Mouse (Mus musculus) frontal cortex, postnatal 25 days (tissue): ENCODE measurements around the gene Zranb3.

Experiments used
- DNase-seq, 2 experiments: peaks; one replicate each; pipeline ENCODE4 v3.0.0; 2022; ENCODE audit warnings: low spot score in 2 of 2

Gene Zranb3

DNA sequence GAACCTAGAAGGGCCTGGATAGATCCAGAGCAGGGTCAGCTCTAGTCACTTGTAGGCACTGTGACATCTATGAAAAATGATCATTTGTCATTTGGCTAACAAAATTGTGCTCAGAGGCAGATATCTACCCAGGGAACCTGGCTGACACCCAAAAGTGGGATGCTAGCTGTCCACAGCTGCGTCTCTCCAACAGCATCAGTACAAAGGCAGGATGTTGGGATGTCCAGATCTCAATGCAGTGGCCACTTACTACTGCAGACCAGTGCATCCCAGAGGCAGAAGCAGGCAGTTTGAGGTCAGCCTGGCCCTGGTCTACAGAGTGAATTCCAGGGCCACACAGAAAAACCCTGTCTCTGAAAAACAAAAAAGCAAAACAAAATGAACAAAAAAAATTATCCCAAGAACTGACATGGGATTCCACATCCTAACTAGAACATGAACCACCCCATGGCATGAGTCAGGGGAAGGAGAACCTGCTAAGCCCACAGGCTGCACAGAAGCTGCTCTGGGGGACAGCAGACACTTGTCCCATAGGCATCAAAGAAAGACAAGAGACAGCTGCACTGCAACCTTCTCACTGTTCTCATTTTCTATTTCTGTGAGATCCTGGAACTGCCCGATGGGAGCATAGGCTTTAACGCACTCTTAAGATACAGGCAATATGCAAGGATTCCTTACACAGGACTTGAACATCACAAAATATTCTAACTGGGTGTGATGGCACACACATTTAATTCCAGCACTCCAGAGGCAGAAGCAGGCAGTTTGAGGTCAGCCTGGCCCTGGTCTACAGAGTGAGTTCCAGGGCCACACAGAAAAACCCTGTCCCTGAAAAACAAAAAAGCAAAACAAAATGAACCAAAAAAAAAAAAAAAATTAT, 156.9 kb downstream of the Zranb3 start:
- no peak for DNase-seq

DNA sequence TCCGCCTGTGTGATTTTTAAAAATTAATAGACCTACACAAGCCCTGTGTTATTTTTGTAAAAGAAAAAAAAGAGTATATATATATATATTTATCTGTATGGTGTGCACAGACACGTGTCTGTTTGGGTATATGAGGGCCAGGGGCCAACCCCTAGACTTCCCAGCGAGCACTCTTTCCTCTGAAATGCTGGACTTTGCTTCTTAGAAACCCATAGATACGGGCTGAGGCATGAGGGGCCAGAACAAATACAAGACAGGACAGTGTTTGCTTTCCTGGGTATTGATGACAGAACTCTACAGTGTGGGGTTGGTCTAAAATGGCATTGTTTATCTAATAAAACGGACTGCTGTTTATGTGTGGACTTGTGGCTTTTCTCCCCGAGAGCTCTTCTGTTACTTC, 159.3 kb downstream of the Zranb3 start:
- DNase-seq, result no peak

DNA sequence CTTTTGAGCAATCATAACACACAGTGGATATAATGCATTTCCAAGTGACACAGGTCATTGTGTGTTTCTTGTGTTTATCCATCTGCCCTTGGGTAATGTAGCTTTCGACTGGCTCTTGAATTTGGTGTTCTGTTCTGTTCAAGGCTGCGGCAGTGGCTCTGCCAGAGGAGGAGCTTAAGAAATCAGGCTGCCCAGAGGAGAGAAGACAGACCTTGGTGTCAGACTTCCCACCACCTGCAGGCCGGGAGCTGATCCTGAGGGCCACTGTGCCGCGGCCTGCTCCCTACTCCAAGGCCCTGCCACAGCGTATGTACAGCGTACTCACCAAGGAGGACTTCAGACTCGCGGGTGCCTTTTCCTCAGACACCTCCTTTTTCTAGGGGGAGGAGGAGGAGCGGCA, 160.6 kb downstream of the Zranb3 start:
- no peak for DNase-seq

DNA sequence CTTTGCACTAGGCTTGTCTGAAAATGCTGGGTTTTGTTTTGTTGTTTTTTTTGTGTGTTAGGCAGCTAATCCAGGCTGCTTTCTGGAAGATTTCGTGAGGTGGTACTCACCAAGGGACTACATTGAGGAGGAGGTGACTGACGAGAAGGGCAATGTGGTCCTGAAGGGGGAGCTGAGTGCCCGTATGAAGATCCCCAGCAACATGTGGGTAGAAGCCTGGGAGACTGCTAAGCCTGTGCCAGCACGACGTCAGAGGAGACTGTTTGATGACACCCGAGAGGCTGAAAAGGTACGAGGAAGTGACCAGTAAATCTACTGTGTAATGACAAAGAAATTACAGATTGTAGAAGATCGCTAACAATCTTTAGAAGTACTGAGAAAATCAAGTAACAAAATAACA, 165.6 kb downstream of the Zranb3 start:
- DNase-seq, result no peak

DNA sequence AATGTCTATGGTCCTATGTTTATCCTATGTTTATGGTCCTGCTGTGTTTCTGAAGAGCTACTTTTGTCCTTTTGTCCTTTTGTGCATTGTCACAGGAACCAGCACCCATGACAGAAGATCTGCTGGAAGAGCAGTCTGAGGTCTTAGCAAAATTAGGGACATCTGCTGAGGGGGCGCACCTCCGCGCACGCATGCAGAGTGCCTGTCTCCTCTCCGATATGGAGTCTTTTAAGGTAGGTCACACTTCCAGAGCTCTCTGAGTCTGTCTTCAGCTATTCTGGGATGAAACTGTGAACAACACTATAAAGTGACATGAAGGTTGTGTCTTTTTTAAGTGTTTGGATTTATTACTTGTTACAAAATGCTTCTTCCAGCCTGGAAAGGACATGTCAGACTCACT, 168.5 kb downstream of the Zranb3 start:
- DNase-seq, result no peak

DNA sequence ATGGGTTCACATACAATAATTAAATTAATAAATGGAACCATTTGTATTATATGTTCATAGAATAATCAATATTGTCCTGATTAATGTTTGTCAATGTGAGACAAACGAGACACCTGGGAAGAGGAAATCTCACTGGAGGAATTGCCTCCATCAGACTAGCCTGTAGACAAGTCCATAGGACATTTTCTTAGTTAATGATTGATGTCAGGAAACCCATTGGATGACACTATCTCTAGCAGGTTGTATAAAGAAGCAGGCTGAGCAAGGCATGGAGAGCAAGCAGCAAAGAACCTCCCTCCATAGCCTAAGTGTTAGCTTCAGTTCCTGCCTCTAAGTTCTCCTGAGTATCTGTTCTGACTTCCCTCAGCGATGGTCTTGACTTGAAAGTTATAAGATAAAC, 169.4 kb downstream of the Zranb3 start:
- no peak for DNase-seq

DNA sequence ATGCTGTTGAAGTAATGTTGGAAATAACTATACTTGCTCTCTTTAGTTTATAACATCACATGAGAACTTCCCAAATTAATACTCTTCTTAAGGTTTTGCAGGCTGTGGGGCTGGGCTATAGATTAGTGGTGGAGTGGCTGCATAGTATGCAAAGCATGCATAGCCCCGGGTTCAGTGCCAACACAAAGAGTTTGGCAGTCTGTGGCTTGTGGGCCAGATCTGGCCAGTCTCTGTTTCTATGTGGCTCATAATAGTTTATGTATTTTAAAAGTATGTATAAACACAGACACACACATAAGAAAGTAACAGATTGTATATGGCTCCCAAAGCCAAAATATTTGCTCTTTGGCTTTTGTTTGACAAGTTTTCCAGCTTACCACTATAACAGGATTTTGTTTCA, 187.0 kb downstream of the Zranb3 start:
- DNase-seq, result no peak

DNA sequence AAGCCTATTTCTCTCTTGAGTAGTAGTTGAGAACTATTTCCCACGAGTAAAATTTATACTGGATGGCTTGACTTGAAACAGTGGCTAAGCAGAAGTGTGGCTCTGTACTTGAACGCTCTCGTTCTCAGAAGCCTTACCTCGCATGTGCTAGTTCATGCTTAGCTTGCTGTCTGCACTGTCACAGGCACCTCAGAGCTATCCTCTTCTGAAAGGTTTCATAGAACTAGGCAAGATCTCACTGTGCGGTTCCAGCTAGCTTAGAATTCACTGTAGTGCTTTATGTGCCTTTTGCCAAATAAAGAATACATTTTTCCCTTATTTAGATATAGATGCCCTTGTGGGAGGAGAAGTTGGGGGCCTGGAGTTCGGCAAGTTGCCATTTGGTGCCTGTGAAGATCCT, 187.5 kb downstream of the Zranb3 start:
- DNase-seq, result no peak

DNA sequence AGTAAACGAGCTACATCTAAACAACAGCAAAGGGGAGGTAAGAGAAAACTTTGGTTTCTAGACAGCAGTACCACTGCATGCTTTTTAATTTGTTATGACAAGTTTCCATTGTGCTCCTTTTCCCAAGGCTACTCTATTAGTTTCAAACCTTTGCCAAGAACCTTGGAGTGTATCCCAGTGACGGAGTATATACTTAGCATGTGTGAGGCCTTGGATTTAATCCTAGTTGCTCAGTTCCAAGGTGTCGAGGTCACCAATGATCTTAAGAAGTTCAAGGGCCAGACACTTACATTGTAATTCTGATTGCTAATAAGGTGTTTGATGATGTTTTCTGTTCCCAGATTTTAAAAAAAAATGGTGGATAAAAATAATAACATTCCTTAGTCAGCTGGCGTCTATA, 189.7 kb downstream of the Zranb3 start:
- DNase-seq, result no peak

DNA sequence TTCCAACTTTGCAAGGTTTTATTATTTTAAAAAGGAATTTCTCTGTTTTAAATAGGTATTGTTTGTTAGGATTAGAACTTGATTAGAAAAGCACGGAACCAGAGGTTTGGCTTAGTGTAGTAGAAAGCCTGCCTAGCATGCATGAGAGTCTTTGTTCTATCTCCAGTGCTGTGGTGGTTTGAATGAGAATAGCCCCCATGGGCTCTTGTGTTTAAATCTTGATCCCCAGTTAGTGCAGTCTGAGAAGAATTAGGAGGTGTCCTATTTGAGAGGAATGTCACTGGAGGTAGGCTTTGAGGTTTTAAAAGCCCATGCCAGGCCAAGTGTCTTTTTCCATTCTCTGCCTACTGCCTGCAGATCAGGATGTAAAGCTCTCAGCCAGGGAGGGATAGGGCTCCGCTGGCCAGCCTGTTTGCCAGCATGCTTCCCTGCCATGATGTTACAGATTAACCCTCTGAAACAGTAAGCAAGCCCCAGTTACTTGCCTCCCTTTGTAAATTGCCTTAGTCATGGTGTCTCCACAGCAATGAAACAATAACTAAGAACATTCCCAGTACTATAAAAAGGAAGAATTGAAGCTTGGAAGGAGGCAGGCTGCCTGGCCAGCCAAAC, 198.0 kb downstream of the Zranb3 start:
- DNase-seq, result no peak
